Mouse (Mus musculus) adrenal gland (tissue): ENCODE results near the gene Gimap5.

ENCODE experiments used
- intact Hi-C: fragments of 180-260 bp; cut with DNase I; formaldehyde crosslinking; loops from one replicate; pipeline ENCODE4 v1.15.1; 2025
- long read RNA-seq, 2 experiments: library from polyadenylated mRNA; unstranded; transcript quantifications; one replicate each; pipeline ENCODE4 v2.0.0; 2020; ENCODE audit warnings: borderline replicate concordance in 1 of 2; ENCODE audit not compliant: insufficient replicate concordance in 1 of 2

Gene Gimap5
- long read RNA-seq, experiment 1, transcript Gimap5-201 (3 exons, 1,953 nt), result major isoform, 10 of 15 reads
- long read RNA-seq, experiment 1, partial matches to known transcripts, result 0 of 15 reads
- long read RNA-seq, experiment 1, other reads (novel, unspliced or antisense), result 2 of 15 reads
- long read RNA-seq, experiment 2, transcript Gimap5-201 (3 exons, 1,953 nt), result major isoform, 11 of 16 reads
- long read RNA-seq, experiment 2, partial matches to known transcripts, result 0 of 16 reads
- long read RNA-seq, experiment 2, other reads (novel, unspliced or antisense), result 5 of 16 reads

DNA sequence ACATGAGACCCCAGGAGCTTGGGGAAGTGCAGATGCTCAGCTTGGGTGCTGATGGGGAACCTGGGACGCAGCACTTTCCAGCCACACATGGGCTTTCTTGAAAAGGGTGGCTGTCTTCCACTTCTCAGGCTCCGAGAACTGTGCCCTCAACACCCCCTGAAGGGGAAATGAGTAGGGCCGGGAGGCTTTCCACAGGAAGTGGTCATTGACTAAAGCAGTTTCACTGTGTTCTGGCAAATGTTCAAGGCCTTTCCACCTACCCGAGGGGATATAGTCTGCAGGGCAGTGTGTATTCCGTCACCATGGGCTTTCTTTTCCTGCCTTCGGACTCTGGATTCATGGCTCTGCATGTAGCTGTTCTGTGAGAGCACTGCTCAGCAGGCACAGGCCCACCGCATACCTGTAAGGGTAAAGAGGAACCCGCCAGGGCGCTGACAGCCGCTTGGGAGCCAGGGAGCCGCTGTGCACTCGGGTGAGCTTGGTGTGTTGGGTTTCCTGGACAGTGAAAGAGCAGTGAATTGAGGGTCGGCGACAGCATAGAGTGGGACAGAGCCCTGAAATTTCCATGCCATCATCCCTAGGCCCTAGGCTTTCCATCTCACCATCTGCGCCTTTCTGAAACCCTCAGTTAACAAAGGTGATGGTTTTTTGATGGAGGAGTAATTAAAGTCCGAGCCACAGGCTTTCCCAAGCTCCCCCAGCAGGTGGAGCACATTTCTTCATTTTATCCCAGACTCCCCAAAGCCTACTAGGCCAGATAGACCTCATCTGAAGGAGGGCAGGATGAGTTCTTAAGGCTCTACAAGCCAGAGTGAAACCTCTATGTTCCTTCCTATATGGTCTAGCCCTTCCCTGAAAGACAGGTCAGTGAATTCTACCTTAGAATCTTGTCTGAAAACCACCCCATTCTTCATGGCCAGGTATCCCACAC, at the start of gene Gimap5:
Gimap5 (plus strand) TSS at position 239 of the 931 bp plus-strand sequence.
- intact Hi-C loops, result no loop called here

DNA sequence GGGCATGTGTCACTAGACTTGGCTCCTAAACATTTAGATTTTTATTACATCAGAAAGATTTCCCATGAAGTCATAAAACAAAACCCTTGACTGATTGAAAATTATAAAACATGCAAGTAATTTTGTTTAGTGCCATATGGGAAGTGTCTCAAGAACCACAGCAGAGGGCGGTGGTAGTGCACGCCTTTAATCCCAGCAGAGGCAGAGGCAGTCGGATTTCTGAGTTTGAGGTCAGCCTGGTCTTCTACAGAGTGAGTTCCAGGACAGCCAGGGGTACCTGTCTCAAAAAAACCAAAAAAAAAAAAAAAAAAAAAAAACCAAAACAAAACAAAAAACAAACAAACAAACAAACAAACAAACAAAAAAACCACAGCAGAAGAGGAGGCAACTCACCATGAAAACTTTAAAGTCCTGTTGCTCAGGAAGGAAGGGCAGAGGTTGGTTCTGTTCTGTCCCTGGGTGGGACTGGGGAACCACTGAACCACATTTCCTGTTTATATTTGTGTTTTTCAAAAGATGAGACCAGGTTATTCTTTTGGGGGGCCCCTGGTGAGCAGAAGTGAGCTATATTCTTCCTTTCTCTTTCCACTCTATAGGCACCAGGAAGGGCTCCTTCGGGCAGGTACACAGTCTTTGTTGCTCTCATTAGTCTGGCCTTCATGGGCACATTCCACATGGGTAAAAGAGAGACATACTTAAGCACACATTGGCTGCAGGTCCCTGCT, 49.0 kb upstream of the Gimap5 start:
- intact Hi-C loops, result no loop called here

DNA sequence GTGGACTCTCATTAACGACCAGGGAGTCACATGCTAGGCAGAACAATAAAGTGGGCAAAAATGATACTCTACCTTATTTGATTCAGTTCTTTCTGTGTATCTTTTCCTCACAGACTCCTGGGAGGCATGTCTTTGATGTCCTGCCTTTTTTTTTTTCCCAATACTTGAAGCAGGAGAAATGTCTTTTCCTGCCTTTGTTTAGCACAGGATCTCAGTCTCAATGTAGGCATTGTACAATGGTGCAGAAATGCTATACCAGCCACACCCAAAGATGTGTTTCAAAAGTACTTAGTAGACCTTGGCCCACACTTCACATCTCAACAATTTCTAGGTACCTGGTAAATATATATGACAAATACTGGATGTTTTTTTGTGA, 48.5 kb upstream of the Gimap5 start:
- intact Hi-C loops, result no loop called here

DNA sequence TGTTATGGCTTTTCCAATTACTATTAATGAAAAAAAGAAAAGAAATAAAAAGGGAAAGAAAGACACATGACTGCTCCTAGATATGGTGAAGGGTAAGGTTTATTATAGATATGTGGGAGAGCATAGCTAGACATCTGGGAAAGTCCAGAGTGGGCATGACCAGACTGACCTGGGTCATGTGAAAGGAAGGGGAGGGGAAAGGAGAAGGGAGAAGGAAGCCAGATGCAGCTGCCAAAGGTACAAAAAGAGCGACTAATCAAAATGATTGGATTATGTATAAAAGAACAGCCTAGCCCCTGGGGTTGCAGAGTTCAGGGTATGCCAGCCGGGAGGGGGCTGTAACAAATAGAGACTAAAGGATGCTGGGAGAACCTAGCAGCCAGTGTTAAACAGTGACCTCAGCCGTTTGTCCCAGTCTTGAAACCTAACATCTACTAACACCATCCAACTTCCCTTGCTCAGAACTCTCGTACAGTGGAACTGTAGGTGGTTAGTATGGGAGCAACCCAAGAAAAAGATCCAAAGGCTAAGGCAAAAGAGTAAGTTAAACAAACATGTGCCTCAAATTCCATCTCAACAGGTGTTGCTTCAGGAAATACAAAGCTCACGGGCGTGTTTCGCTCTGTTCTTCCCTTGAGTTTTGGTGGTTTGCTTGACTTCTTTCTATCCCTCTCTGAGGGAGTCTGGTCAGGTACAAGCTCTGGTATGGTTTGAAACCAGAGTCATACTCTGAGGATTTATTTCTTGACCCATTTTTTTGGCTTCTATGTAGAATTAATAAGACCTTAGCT, 47.7 kb upstream of the Gimap5 start:
- intact Hi-C loops, result no loop called here

DNA sequence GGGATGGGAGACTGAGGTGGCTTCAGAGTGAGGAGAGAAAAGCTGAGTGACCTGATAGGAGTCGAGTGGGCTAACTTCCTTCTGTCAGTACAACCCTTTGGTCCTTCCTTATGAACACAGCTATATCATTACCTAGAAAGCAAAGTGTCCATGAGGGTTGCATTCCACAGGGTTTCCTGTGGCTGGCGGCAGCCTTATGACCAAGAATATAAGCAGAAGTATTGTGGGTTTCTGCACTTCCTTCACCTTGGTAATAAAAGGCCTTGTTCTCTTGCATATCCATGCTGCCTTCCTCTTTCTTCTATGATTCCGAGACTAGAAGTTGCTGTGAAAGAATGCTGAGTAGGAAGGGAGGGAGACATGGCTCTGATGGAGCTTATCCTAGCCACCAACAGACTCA, 47.1 kb upstream of the Gimap5 start:
- intact Hi-C loops, result no loop called here

DNA sequence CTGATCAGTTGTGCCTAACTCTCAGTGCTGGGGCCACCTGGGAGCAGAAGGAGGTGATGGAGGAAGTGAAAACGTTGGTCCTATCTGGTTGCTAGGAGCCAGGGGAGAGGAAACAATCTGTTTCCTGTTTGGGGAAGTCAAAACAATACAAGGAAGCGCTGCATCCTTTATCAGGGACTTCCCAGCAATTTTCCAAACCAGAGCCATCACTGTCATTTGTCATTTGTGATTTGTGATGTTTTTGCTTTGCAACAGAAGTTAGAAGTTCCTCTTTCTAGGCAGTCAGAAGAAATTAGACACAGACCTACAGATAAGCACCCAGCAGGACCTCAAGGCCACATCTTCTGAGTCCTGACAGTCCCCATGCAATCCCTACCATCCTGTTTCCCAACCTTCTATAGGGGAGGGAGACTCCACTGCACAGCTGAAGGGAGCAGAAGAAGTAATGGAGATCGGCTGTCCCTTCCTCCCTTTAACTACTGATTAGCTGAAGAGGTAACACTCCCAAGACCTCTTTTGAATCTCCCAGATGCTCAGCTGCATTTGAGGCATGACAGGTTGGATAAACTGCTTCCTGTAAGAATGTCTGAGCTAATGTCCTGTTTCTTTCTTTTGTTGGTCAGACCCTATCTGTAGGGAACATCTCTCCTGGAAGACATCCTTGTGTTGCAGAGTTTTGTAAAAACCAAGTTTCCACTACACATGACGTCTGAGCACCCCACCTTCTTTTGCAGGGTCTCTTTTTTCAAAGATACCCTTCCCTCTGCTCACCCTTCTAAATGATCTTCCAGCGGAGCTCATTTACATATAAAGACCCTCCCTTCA, 45.5 kb upstream of the Gimap5 start:
- intact Hi-C loops, result no loop called here

DNA sequence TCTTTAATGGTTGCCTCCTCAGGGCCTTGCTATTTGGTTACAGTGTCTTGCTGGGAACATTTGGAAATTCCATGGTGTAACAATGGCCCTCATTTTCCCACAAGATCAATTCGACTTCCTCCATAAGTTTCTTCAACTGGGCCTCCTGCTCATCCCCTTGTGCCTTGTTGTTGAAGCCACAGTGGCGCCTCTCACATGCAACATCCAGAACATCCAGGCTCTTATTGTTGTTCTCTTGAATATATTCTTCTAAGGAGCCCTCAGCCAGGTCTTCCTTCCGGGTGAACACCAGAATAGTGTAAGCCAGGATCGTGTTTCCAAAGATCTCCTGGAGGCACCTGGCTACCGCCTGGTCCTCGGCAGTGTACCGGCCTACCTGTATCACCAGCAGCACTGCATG, 43.9 kb upstream of the Gimap5 start:
- intact Hi-C loops, result no loop called here

DNA sequence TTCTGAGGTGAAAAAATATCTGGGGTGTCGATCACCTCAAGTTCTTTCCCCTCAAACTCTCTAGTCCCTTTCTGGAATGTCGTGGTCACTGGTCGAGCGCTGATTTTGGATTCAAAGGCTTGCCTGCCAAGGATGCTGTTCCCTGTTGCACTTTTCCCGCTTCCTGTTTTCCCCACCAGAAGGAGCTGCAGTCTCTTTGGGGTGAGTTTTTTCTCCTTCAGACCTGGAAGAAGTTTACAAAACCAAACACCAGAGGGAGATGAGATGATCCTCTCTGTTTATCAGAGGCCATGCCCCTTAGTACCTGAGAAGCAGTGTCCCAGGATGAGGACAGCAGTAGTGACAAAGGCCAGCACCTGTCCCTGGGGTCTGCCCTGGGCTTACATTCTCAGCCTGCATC, 43.4 kb upstream of the Gimap5 start:
- intact Hi-C loops, result no loop called here

DNA sequence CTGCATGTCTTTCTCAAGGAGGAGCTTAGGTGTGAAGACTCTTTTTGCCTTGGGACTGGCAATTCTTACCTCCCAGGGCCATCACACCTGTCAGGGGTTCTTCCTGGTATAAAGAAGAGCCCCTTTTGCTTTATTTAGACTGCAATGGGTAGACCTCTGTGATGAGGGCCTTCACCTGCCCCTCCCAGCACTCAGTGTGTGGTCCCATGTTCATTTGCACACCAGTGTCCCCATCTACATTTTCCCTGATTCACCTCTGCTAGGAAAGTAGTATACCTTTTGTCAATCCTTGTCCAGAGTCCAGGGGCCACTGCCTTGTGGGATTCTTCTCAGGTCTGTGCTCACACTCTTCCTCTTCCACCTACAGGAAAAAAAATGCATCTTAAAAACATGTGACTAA, 41.9 kb upstream of the Gimap5 start:
- intact Hi-C loops, result no loop called here

DNA sequence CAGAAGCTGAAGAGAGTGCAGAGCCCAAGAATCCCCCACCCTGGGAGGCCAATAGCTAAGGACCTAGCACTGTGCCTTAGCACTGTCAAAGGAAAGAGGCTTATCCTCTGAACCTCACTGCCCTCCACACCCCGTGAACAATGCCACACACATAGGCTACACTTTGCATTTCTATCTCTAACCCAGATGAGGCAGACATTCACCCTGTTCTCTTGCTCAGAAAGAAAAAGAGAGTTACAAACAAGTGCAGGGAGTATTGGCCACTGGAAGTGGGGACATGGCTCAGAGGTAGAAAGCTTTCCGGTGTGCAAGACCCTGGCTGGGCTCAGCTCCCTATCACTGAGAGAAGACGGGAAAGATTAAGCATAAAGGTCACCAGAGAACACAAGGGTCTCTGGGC, 39.9 kb upstream of the Gimap5 start:
- intact Hi-C loops, result no loop called here

DNA sequence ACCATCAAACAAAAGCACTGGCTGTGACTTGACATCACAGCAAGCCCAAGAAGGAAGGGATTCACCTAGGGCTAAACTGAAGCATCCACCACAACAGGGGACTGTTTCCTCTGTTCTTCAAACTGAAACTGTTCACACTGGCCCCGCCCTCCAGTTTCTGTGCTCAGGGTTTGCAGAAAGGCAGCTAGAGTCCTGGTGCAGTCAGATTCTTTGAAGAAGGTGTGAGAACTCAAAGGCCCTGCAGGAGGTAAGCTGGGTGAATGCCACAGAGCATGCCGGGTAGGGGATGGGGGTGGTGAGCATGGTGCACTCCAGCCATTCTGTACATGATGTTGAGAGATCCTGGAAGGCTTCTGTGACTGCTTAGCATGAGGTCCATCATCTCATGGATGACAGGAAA, 27.5 kb upstream of the Gimap5 start, which contains the start of the genes Gm28053 and Gimap7:
Gm28053 (plus strand) TSS at position 153 of the 400 bp plus-strand sequence.
Gimap7 (plus strand) TSS at position 167 of the 400 bp plus-strand sequence.
- intact Hi-C loops, result no loop called here

DNA sequence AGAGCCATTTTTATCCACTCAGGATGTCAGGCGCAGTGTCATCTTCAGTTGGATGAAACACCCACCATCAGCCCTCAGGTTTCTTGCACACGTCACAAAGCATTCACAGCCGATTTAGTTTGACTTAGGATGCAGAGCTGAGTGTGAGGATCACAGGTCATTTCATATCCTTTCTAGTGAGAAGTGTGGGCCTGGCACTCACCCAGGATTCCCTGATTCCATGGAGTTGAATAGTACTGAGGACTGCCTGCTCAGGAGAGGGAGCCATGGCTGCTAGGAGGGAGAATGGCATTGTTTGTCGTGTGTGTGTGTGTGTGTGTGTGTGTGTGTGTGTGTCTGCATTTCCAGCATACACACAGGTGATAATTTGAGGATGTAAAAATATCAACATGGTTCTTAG, 25.7 kb upstream of the Gimap5 start:
- intact Hi-C loops, result no loop called here

DNA sequence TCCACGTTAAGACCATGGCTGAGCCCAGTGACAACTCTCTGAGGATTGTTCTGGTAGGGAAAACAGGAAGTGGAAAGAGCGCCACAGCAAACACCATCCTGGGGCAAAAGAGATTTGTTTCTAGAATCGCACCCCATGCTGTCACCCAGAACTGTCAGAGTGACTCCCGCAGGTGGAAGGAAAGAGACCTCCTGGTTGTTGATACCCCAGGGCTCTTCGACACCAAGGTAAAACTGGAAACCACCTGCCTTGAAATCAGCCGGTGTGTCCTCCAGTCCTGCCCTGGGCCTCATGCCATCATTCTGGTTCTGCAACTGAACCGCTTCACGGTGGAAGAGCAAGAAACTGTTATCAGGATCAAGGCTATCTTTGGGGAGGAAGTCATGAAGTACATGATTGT, 22.5 kb upstream of the Gimap5 start:
- intact Hi-C loops, result no loop called here

DNA sequence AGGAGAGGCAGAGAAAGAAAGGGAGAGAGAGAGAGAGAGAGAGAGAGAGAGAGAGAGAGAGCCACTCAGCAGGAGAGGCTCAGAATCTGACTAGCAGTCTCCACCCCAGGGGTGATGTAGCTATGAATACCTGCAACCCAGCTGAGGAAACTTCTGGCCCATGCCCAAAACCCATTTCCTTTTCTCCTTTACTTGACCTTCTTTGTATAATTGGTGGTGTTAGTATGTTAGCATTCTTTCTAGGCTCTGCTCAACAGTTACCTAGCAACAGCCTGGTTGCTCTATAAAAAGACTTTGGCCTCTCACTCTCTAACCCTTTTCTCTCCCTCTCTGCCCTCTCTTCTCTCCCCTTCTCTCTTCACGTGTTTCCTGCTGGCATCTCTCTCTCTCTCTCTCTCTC, 20.5 kb upstream of the Gimap5 start:
- intact Hi-C loops, result no loop called here

DNA sequence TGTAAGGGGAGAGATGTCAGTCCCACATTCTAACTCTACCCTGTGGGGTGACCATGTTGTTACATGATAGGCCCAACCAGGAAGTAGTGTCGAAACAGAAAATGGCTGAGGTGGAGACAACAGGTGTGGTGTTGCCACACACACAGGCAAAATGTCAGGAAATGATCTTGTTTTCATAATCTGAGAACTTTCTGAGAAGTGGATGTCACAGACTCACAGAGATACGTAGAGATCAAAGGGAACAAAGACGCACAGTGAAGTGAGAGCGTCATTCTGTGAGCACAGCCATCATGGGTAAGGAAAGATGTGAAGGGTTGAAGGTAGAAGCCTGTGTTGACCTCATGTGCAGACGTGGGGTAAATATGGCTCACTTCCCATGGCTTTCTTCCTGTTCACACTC, 18.2 kb upstream of the Gimap5 start:
- intact Hi-C loops, result no loop called here

DNA sequence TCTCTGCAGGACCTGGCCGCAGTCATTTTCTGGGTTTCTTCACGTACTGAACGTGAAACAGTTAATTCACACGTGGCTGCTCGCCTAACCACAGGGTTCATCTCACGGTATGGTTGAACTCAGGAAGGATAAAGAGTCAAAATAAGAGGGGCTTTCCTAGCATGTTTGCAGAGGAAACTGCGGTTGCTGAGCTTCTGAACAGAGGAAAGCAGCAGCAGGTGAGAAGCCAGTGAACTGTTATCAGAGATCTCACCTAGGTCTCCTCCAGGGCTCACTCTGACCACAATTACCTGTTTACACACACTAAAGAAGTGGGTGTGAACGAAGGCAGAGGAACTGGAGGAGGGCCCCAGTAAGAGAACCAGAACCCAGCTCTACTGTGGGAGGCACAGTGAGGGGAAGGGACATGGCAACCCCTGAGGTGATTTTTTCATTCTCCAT, 13.1 kb upstream of the Gimap5 start:
- intact Hi-C loops, result no loop called here

DNA sequence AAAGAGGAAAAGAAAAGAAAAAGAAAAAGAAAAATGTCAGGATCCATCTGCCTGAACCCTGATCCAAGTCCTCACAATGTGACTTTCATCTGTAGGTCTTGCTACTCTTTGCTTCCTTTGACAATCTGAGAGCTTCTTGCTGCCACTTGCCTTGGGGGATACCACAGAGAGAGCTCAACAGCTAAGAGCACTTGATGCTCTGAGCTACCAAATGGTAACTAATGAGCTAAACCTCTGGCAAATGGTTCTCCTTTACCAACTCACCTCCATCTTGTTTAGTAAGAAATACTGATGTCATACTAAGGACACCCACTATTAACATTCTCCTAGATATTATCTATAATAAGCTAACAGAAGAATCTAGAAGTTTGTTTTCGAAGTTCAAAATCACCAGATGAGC, 12.3 kb upstream of the Gimap5 start:
- intact Hi-C loops, result no loop called here

DNA sequence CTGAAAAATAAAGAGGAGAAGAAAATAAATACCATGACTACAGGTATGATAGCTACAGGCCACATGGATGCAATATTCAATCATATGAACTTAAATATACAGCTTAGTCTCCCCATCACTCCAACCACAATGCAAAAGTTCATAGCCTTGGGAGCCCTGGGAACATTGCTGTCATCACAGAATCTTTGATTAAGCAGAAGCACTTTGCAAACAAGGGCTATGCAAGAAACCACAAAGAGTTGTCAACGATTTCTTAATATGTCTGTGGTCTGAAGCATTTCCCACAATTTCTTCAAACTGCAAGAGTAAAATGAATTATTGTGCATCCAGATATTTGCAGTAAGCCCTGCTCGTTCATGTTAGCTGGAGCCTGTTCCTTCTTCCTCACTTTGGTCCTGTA, 8.9 kb upstream of the Gimap5 start:
- intact Hi-C loops, result no loop called here

DNA sequence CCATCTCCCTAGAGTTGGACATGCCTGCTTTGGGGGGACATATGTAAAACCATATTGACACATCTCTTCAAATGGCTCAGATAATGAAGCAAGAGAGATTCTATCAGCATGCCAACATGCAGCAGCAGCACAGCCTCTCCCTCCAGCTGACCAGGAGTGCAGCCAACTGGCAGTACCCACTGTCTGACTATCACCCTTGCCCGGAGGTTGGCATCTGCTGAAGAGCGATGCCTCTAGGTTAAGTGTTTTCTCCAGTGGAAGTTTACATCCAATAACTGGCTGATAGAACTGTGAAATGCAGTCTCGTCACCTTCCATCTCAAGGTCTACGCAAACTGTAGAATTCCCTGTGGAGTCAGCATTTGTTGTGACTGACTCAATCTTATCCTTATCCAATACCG, 8.3 kb upstream of the Gimap5 start:
- intact Hi-C loops, result no loop called here
